Mouse (Mus musculus): ENCODE measurements at regions not wholly inside any gene's neighbourhood (a gene's known extent, or its start where the extent isn't known, plus 50 kb on each side); places are given as distances from the start of the nearest gene placed in this dataset.

- Histone ChIP-seq H3K4me1 (no peaks in the 10 kb centered on the region), H3K4me3 (replicated peaks) (no peak overlapping the region), H3K9me3 (no peaks in the 10 kb centered on the region), H3K36me3 (replicated peaks; ENCODE audit: low read length) (no peaks in the 10 kb centered on the region), H3K27me3 (replicated peaks) (no peaks in the 10 kb centered on the region)
- TF ChIP-seq GATA1 (IDR thresholded peaks at IDR 0.05; ENCODE audit: borderline replicate concordance, low read length) (no peak), FLI1 (IDR thresholded peaks at IDR 0.05; ENCODE audit: low read length) (no peak)
Measured at GRCm38 (mm10) chr4:56649731-56650130, 90.1 kb upstream of the Gm26657 start.

- Histone ChIP-seq H3K9me3 (no peaks in the 10 kb centered on the region), H3K27me3 (replicated peaks) (no peaks in the 10 kb centered on the region), H3K36me3 (replicated peaks; ENCODE audit: low read length) (no peaks in the 10 kb centered on the region), H3K4me3 (replicated peaks) (no peak overlapping the region), H3K4me1 (no peaks in the 10 kb centered on the region)
- TF ChIP-seq FLI1 (IDR thresholded peaks at IDR 0.05; ENCODE audit: low read length) (no peak), GATA1 (IDR thresholded peaks at IDR 0.05; ENCODE audit: borderline replicate concordance, low read length) (no peak)
Measured at GRCm38 (mm10) chr4:56643999-56644962, 95.6 kb upstream of the Gm26657 start.

GRCm38 (mm10) chr4:56643491-56643890 lies 96.4 kb upstream of the Gm26657 start:
- H3K9me3 ChIP-seq, result no peaks in the 10 kb centered on the region

GRCm38 (mm10) chr4:56639709-56640108 lies 100.2 kb upstream of the Gm26657 start:
- Histone ChIP-seq H3K27me3 (replicated peaks) (no peaks in the 10 kb centered on the region), H3K4me1 (no peaks in the 10 kb centered on the region), H3K4me3 (replicated peaks) (no peak overlapping the region), H3K36me3 (replicated peaks; ENCODE audit: low read length) (no peaks in the 10 kb centered on the region), H3K9me3 (no peaks in the 10 kb centered on the region)
- no peak for TF ChIP-seq FLI1 (IDR thresholded peaks at IDR 0.05; ENCODE audit: low read length)
- no peak for TF ChIP-seq GATA1 (IDR thresholded peaks at IDR 0.05; ENCODE audit: borderline replicate concordance, low read length)

More at GRCm38 (mm10) chr4:56643491-56643890, 96.4 kb upstream of the Gm26657 start:
- no peaks in the 10 kb centered on the region for H3K27me3 ChIP-seq (replicated peaks)
- H3K4me1 ChIP-seq, result no peaks in the 10 kb centered on the region
- TF ChIP-seq GATA1 (IDR thresholded peaks at IDR 0.05; ENCODE audit: borderline replicate concordance, low read length) (no peak), FLI1 (IDR thresholded peaks at IDR 0.05; ENCODE audit: low read length) (no peak)
- H3K36me3 ChIP-seq (replicated peaks; ENCODE audit: low read length), result no peaks in the 10 kb centered on the region
- H3K4me3 ChIP-seq (replicated peaks), result no peak overlapping the region

- TF ChIP-seq GATA1 (IDR thresholded peaks at IDR 0.05; ENCODE audit: borderline replicate concordance, low read length), result no peak
- no peak for TF ChIP-seq FLI1 (IDR thresholded peaks at IDR 0.05; ENCODE audit: low read length)
- Histone ChIP-seq H3K27me3 (replicated peaks) (no peaks in the 10 kb centered on the region), H3K36me3 (replicated peaks; ENCODE audit: low read length) (no peaks in the 10 kb centered on the region), H3K4me3 (replicated peaks) (no peak overlapping the region), H3K9me3 (no peaks in the 10 kb centered on the region), H3K4me1 (no peaks in the 10 kb centered on the region)
Measured at GRCm38 (mm10) chr4:56638704-56639478, 101.0 kb upstream of the Gm26657 start.

GRCm38 (mm10) chr4:56636265-56636664 lies 103.6 kb upstream of the Gm26657 start:
- no peaks in the 10 kb centered on the region for H3K9me3 ChIP-seq
- no peaks in the 10 kb centered on the region for H3K36me3 ChIP-seq (replicated peaks; ENCODE audit: low read length)
- no peak overlapping the region for H3K4me3 ChIP-seq (replicated peaks)
- H3K27me3 ChIP-seq (replicated peaks), result no peaks in the 10 kb centered on the region
- TF ChIP-seq GATA1 (IDR thresholded peaks at IDR 0.05; ENCODE audit: borderline replicate concordance, low read length) (no peak), FLI1 (IDR thresholded peaks at IDR 0.05; ENCODE audit: low read length) (no peak)
- no peaks in the 10 kb centered on the region for H3K4me1 ChIP-seq

GRCm38 (mm10) chr4:56633528-56633927 lies 106.3 kb upstream of the Gm26657 start:
- no peak for TF ChIP-seq GATA1 (IDR thresholded peaks at IDR 0.05; ENCODE audit: borderline replicate concordance, low read length)
- no peak for TF ChIP-seq FLI1 (IDR thresholded peaks at IDR 0.05; ENCODE audit: low read length)
- no peaks in the 10 kb centered on the region for H3K36me3 ChIP-seq (replicated peaks; ENCODE audit: low read length)
- no peak overlapping the region for H3K4me3 ChIP-seq (replicated peaks)
- no peaks in the 10 kb centered on the region for H3K9me3 ChIP-seq
- H3K27me3 ChIP-seq (replicated peaks), result no peaks in the 10 kb centered on the region
- H3K4me1 ChIP-seq, result no peaks in the 10 kb centered on the region

GRCm38 (mm10) chr4:56630251-56630650 lies 109.6 kb upstream of the Gm26657 start:
- Histone ChIP-seq H3K36me3 (replicated peaks; ENCODE audit: low read length) (no peaks in the 10 kb centered on the region), H3K9me3 (no peaks in the 10 kb centered on the region)
- TF ChIP-seq FLI1 (IDR thresholded peaks at IDR 0.05; ENCODE audit: low read length) (no peak), GATA1 (IDR thresholded peaks at IDR 0.05; ENCODE audit: borderline replicate concordance, low read length) (no peak)

GRCm38 (mm10) chr4:56627206-56627605 lies 112.7 kb upstream of the Gm26657 start:
- Histone ChIP-seq H3K4me1 (no peaks in the 10 kb centered on the region), H3K4me3 (replicated peaks) (no peak overlapping the region), H3K27me3 (replicated peaks) (no peaks in the 10 kb centered on the region), H3K9me3 (no peaks in the 10 kb centered on the region), H3K36me3 (replicated peaks; ENCODE audit: low read length) (no peaks in the 10 kb centered on the region)
- TF ChIP-seq FLI1 (IDR thresholded peaks at IDR 0.05; ENCODE audit: low read length) (no peak), GATA1 (IDR thresholded peaks at IDR 0.05; ENCODE audit: borderline replicate concordance, low read length) (no peak)

More at GRCm38 (mm10) chr4:56630251-56630650, 109.6 kb upstream of the Gm26657 start:
- Histone ChIP-seq H3K4me3 (replicated peaks) (no peak overlapping the region), H3K27me3 (replicated peaks) (no peaks in the 10 kb centered on the region), H3K4me1 (no peaks in the 10 kb centered on the region)

- Histone ChIP-seq H3K4me3 (replicated peaks) (no peak overlapping the region), H3K27me3 (replicated peaks) (no peaks in the 10 kb centered on the region), H3K36me3 (replicated peaks; ENCODE audit: low read length) (no peaks in the 10 kb centered on the region), H3K9me3 (peaks cover 8% of the 10 kb centered on the region), H3K4me1 (peaks cover 6% of the 10 kb centered on the region)
- TF ChIP-seq GATA1 (IDR thresholded peaks at IDR 0.05; ENCODE audit: borderline replicate concordance, low read length), result no peak
- no peak for TF ChIP-seq FLI1 (IDR thresholded peaks at IDR 0.05; ENCODE audit: low read length)
Measured at GRCm38 (mm10) chr4:56621782-56622181, 118.1 kb upstream of the Gm26657 start.
